Mouse (Mus musculus) small intestine, adult 2 months (tissue): ENCODE results near the gene Rnf31.

Experiments
- CTCF ChIP-seq: fragments of 200-500 bp; IDR thresholded peaks from 2 replicates; pipeline ENCODE4 v1.5.1; 2012; ENCODE audit warnings: low read depth, mild to moderate bottlenecking, control low read depth, inconsistent platforms, low read length, moderate library complexity, mixed read lengths; ENCODE audit not compliant: insufficient replicate concordance, insufficient read length; ENCODE audit errors: extremely low read depth
- POLR2A ChIP-seq: fragments of 200-500 bp; IDR thresholded peaks from 2 replicates; pipeline ENCODE4 v1.6.1; 2012; ENCODE audit warnings: low read depth, mild to moderate bottlenecking, control low read depth, inconsistent platforms, low read length, moderate library complexity

- TF ChIP-seq CTCF = no peak
- no peak for TF ChIP-seq POLR2A
Observed at GRCm38 (mm10) chr14:55644261-55644888, 52.9 kb downstream of the Rnf31 start.
